Mouse (Mus musculus): ENCODE data around the gene Ccdc191.

DNA sequence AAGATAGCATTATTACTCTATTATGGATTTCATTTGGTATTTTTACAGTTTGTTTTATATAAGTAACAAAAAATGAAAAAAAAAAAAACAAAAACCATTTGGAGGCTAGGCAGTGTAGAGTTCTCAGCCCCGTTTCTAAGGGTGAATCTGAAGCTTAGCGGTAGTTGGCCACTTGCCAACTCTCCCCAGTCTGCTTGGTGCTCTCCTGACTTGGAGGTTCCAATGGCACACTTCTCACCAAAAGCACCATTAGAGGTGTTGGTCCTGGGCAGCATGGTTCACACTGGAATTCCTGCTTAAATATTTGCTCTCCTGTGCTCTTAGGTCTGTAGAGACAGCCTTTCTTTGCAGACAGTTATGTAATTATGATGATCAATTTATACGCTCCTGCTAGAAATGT is 45.8 kb downstream of the Ccdc191 start:
- no peak for TF ChIP-seq CTCF (IDR thresholded peaks at IDR 0.05; ENCODE audit: low read depth)
- no peak for TF ChIP-seq EP300 (optimal IDR thresholded peaks at IDR 0.05)

Measured in stomach, postnatal 0 days (tissue).